Mouse (Mus musculus): ENCODE measurements at regions not wholly inside any gene's neighbourhood (a gene's known extent, or its start where the extent isn't known, plus 50 kb on each side); places are given as distances from the start of the nearest gene placed in this dataset.

DNA sequence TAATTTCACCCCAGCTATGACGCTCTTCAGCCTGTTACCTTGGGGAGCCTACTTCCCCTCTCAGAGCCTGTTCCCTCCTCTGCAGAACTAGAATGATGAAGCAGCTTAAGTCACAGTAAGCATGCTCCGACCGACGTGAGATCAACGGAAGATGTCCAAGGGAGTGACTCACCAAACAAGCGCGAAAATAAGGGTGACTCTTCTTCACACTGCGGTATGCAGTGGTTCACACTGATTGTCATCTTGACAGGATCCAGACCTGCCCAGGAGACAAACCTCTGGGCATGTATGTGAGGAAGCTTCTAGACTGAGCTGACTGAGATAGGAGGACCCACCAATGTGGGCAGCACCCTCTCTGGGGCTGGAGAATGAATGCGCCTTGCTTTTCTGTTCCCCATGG is 116.3 kb upstream of the Tpm1 start:
- no peak for DNase-seq

DNA sequence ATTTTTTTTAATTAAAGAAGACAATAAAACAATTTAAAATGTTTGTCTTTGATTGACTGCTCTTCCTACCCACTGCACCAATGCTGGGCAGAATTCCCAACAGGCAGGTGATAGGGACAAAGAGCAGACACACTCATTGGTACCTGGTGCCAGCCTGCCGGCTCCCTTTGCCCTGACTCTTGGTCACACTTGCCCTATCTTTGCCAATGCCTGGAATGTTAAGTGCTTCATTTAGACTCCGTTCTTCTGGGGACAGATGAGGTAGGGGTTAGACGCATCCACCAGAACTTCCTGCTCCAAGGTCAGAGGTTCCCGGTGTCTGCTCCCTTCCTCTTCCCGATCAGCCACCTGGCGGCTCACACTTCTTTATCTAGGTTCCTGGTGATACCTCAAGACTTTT is 114.5 kb upstream of the Tpm1 start:
- no peak for DNase-seq

- DNase-seq: no peak
These were observed 111.7 kb upstream of the Tpm1 start for GRCm38 (mm10) chr9:67160785-67161455.

GRCm38 (mm10) chr9:67160350-67160749 is 111.1 kb upstream of the Tpm1 start:
- DNase-seq: no peak

- DNase-seq: no peak
These were observed 107.5 kb upstream of the Tpm1 start for GRCm38 (mm10) chr9:67156590-67157259.

DNA sequence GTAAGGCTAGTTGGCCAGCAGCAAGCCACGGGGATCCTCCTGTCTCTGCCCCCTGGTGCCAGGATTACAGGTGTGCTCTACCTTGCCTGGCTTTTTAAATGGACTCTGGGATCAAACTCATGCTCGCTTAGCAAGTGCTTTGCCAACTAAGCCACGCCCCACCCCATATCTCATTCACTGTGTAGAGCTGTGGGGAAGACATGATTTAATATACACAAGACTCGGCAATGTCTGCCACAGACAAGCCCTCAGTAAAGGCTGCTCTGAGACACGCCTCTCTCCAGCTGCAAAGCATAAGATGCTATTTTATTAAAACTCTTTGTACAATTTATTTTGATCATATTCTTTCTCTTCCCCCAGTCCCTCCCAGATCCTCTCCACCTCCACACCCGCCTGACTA is 104.9 kb upstream of the Tpm1 start:
- DNase-seq: no peak

DNA sequence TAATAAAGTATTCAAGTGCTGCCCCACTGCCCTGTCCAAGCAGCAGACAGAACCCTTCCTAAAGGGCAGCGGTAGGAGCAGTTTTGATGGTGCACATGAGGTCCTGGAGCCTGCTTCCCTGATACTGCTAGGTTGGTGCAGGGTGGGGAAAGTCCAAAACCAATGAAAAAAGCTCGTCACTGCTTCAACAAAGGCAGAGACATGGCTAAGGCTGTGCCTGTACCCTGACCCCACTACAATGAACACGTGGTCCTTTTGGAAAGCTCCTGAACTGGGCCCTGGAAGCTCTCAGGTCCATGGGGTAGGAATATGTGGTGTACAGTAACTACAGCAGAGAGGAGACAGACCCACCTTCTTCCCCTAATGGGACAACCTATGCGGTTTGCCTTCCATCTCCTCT is 104.1 kb upstream of the Tpm1 start:
- DNase-seq: no peak

DNA sequence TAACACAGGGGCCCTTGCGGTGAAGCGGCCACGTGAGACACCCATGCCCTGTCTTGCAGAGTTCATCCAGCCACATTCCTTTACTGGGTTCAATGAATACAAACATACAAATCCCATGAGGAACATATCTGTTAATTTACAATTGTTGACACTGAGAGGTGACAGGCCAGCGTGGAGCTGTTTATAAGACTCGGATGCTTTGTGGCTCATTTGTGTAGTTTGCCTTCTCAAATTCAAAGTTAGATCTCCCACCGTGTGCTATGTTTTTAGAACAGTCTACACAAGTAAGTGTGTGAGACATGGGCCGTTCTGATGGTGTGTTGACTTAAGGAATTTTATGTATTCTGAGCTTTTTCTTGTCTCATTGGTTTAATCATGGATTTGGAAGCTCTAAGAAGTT is 98.5 kb upstream of the Tpm1 start:
- DNase-seq: no peak

- DNase-seq: no peak
These were observed 96.2 kb upstream of the Tpm1 start for GRCm38 (mm10) chr9:67145392-67145791.

DNA sequence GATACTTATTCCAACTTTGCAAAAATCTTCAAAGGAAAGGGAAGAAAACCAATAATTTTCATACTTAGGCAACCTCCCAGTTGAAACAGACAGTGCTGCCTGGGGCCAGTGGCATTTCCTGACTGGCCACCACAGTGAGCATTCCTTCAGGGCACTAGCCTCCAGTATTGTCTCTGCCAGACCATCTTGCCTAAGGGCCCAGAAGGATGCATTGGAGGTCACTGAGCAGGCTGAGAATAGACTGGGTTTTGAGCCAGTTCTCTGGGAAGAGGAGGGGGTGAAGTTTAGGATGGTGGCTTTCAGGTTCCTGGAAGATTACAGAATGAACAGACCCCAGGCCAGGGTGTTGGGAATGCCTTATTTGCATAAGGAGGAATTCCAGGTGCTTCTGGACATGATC is 95.3 kb upstream of the Tpm1 start:
- no peak for DNase-seq

DNA sequence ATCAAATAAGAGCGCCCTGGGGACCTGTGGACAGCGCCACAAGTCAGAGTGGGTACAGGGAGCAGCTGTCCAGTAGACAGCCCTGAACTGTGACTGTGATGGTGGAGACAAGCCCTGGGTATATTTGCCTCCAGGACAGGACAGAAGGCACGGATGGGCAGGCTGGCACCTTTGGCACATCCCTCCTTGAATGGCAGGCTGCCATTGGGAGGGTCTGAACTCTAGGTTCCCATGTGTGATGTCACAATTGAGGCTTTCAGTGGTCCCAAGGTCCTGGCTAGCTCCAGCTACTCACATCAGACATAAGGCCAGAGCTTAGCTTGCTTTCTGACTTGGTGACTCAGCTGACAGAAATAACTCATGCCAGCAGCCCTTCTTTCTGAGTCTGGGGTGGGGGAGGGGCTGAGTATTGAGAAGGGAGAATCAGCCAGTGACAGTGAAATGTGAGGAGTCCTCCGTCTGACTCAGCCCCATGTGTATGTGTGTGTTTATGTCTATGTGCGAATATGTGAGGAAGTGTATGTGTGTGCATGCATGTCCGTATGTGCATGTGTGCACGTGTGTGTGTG is 91.2 kb upstream of the Tpm1 start:
- DNase-seq: peak; percentile 45

- no peak for DNase-seq
These were observed 88.5 kb upstream of the Tpm1 start for GRCm38 (mm10) chr9:67137681-67138080.

DNA sequence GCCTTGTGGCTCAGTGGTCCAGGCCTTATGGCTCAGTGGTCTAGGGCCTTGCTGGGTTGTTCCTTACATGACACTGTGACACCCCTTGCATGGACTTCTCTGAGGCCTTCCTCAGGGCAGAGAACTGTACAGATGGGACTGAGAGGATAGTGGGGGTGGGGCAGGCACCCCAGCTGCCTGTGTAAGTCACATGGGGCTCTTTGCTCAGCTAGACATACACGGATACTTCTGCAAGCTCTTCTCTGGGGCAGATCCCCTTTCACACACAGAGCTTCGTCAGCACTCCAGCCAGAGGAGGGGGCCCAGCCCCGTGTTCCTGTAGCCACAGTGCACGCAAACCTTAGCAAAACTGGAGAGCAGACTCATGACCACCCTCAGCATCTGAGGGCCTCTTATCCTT is 87.9 kb upstream of the Tpm1 start:
- DNase-seq: no peak

DNA sequence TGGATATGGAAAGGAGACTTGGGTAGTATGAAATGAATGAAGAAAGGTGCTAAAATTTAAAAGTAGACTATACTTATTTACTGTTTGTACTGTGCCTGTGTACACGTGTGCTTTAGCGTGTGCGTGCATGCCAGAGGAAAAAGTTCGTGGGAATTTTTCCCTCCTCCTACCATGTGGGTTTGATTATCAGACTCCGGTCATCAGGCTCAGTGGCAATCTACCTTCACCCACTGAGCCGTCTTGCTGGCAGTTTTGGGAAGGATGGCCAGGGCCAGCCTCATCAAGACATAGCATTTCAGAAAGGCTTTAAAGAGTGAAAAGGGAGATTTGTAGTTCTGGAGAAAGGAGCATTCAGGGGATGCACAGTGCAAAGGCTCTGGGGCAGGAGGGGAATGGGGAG is 87.0 kb upstream of the Tpm1 start:
- no peak for DNase-seq

DNA sequence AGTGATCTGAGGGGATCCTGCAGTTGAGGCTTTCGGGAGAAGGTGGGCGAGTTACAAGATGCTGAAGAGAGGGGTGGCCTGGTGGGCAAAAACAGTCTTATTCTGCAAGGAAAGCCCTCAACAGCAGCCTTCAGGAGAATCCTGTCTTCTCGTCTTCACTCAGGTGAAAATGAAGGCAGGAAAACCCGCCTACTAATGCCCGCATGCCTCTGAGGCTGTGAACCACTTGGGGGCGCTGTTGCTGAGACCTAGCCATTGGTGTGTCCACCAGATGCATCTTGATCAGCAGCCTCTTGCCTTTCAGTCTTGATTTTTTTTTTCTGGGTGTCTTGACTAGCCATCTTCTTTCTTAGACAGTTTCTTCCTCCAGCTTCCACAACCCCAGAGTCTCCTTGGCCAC is 85.2 kb upstream of the Tpm1 start:
- DNase-seq: no peak

DNA sequence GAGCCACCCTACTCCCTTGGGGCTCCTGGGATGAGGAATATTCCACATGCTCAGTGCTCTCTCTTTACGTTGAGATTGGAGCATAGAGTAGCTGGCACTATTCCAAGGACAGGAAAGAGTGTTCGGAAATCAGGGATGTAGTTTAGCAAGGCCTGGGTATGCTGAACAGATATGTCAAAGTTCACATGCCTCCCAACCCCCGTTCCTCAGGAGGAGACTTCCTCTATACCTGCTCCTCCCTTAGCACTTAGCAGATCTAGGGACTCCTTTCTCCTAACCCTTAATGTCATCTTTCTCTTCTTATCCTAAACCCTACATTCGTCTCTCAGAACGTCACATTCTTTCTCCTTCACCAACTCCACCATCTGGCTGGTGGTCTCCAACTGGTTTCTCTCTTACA is 83.2 kb upstream of the Tpm1 start:
- no peak for DNase-seq

DNA sequence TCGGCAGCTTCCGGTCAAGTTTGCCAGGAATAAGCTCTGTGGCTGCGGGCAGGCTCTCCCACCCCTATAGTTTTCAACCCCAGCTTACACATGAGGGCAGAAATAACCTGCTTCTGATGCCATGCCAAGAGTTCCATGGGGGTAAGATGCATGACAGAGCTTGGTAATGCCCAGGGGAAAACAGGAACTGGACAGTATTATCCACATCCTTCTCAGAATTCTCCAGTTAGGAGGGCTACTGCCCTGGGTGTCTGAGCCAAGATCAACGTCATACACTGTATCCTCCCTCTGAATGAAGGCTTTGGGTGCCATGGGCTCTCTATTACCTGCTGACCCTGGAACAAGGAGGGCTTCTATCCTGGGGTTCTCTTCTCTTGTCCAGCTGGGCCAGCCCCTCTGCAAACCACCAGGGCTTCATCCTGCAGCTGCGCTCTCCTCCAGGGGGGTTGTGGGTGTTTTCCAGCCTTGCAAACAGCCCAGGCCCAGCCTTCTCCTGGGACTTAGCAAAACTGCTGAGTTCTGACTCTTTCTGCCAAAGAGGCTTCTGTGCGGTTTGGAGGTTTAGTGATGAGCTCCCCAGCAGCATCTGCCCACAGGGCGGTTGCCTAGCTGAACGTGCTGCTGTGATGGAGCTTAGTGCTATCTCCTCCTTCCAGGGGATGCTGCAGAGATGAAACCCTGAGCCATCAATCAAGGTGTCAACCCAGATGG is 81.7 kb upstream of the Tpm1 start:
- no peak for DNase-seq

DNA sequence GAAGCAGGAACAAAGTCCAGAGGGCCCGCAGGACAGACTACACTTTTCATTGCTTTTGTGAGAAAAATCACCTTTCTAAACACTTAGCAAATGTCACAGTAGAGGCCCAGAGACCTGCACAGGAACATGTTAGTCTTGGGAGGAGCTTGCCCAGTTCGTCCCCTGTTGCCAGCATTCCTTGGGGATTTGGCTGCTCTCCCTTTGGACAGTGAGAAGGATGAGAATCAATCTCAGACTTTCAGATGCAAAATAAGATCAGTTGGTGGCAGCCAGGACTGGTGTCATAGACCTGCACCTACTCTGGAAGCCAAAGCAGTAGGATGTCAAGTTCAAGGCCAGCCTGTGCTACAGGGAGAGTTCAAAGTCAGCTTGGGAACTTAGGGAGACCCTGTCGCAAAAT is 80.7 kb upstream of the Tpm1 start:
- DNase-seq: no peak

DNA sequence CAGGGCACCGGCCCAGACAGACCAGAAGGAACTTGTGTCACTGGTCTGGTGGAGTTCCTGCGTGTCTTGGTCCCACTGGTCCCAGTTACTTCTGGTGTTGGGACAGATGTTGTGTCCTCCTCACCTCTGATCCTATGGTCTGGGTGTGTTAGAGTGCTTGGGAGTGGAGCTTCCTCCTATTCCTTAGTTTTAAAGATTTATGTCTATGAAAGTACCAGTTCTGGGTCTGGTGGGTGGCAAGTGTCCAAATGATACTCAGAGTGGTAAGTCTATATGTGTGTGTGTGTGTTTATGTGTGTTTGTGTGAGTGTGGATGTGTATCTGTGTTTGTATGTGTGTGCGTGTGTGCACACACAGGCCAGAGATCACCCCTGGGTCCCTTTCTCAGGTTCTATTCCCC is 79.9 kb upstream of the Tpm1 start:
- no peak for DNase-seq

- DNase-seq: no peak
These were observed 72.5 kb upstream of the Tpm1 start for GRCm38 (mm10) chr9:67121691-67122090.

GRCm38 (mm10) chr9:67118880-67119644 is 69.9 kb upstream of the Tpm1 start:
- no peak for DNase-seq

- DNase-seq: no peak
These were observed 69.2 kb upstream of the Tpm1 start for GRCm38 (mm10) chr9:67118429-67118828.

DNA sequence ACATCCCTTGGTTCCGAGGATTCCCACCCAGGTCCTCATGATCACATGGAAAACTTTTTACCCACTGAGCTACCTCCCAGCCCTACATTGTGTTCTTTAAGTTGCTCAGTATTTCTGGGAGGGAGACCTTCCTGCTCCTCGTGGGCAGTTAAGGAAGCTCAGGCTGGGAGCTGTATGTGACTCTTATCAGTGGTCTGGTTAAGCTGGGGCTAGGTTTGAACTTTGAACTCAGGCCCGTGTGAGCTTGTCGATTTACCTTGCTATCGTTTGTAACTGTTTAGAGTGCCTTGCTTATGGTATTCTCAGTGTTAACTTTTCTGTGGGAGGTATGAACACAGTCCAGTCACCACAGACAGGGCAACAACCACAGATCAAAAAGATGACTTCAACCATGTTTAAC is 68.4 kb upstream of the Tpm1 start:
- DNase-seq: no peak

Measured in right cerebral cortex, postnatal 4 days (tissue).